Mouse (Mus musculus): ENCODE measurements at regions not wholly inside any gene's neighbourhood (a gene's known extent, or its start where the extent isn't known, plus 50 kb on each side); places are given as distances from the start of the nearest gene placed in this dataset.

GRCm38 (mm10) chr3:150493433-150494045, 944.1 kb upstream of the Adgrl4 start:
- no peak for ATAC-seq (replicated peaks; ENCODE audit: poor library complexity)

GRCm38 (mm10) chr3:150530966-150531365, 906.7 kb upstream of the Adgrl4 start:
- no peak for ATAC-seq (replicated peaks; ENCODE audit: poor library complexity)

- no peak for ATAC-seq (replicated peaks; ENCODE audit: poor library complexity)
These were observed 894.6 kb upstream of the Adgrl4 start for GRCm38 (mm10) chr3:150543118-150543517.

GRCm38 (mm10) chr3:150588474-150588873, 849.2 kb upstream of the Adgrl4 start:
- no peak for ATAC-seq (replicated peaks; ENCODE audit: poor library complexity)

- no peak for ATAC-seq (replicated peaks; ENCODE audit: poor library complexity)
These were observed 846.7 kb upstream of the Adgrl4 start for GRCm38 (mm10) chr3:150590978-150591377.

GRCm38 (mm10) chr3:150603400-150604095, 834.1 kb upstream of the Adgrl4 start:
- ATAC-seq (replicated peaks; ENCODE audit: poor library complexity), result no peak

- ATAC-seq (replicated peaks; ENCODE audit: poor library complexity), result peak; percentile 91
These were observed 827.0 kb upstream of the Adgrl4 start for GRCm38 (mm10) chr3:150610681-150611101.

GRCm38 (mm10) chr3:150637544-150637943, 800.1 kb upstream of the Adgrl4 start:
- no peak for ATAC-seq (replicated peaks; ENCODE audit: poor library complexity)

GRCm38 (mm10) chr3:150640004-150640676, 797.5 kb upstream of the Adgrl4 start:
- ATAC-seq (replicated peaks; ENCODE audit: poor library complexity), result no peak

- ATAC-seq (replicated peaks; ENCODE audit: poor library complexity), result no peak
These were observed 789.6 kb upstream of the Adgrl4 start for GRCm38 (mm10) chr3:150648040-150648439.

- no peak for ATAC-seq (replicated peaks; ENCODE audit: poor library complexity)
These were observed 787.7 kb upstream of the Adgrl4 start for GRCm38 (mm10) chr3:150649783-150650565.

- ATAC-seq (replicated peaks; ENCODE audit: poor library complexity), result no peak
These were observed 741.9 kb upstream of the Adgrl4 start for GRCm38 (mm10) chr3:150695751-150696150.

GRCm38 (mm10) chr3:150699990-150700389, 737.7 kb upstream of the Adgrl4 start:
- no peak for ATAC-seq (replicated peaks; ENCODE audit: poor library complexity)
